20 mouse cellular contexts compared by ENCODE assay signal in genomic region chr2:128928446-128928845, GRCm38 (mm10). TPM values are rescaled to one million over a fixed set of nuclear protein-coding genes. Genes with fewer than 3 reads are reported as not detected.
DNase-seq lines count a peak whose midpoint lies in the region; ATAC-seq and TF ChIP-seq lines count a peak whose summit lies in the region.
"Had no signal": no experiment of that assay in that cellular context is flagged by ENCODE, and none has a peak within 500 bp of the region (broad histone marks: within the 10 kb centered on the region; RNA-seq: fewer than 3 reads in every experiment).

No protein-coding gene starts in this region.

- peaks cover 27% of the 10 kb centered on the region for H3K36me3 ChIP-seq in midbrain, postnatal 0 days (ENCODE audit: insufficient read depth, low read length)

- H3K27ac ChIP-seq in midbrain, postnatal 0 days (ENCODE audit: low read depth, low read length): no peak overlapping the region
- H3K27ac ChIP-seq: embryonic facial prominence, embryonic 15.5 days; forebrain, embryonic 15.5 days; hindbrain, embryonic 15.5 days had no signal

- no peak for TF ChIP-seq CTCF in midbrain, postnatal 0 days (IDR thresholded peaks at IDR 0.05)

- no peaks in the 10 kb centered on the region for H3K4me1 ChIP-seq in midbrain, postnatal 0 days (ENCODE audit: insufficient read depth, low read length)
- H3K4me1 ChIP-seq: embryonic facial prominence, embryonic 15.5 days; forebrain, embryonic 15.5 days; heart, embryonic 12.5 days; hindbrain, embryonic 15.5 days had no signal

- DNase-seq in frontal cortex, postnatal 14 days (ENCODE audit: low spot score in 2 of 2): no peak
- peak; percentile 48 for DNase-seq in CD4-positive helper T cell, adult 2 months (ENCODE audit: low read depth, low spot score)
- peak; percentile 22 for DNase-seq in telencephalon, adult 2 months (ENCODE audit: low read depth, low spot score)
- peak; percentile 54 for DNase-seq in thymus, postnatal 14 days
- no peak for DNase-seq in midbrain, postnatal 0 days (ENCODE audit: low spot score)
- DNase-seq in layer of hippocampus, adult 9-11 months: no peak
- DNase-seq: adrenal gland, postnatal 14 days; B cell, adult 2 months; cerebellum, adult 18-20 months; cerebellum, adult 9-11 months; cerebellum, postnatal 36 days; gastrocnemius, postnatal 14 days; heart, postnatal 36 days had no signal

- no peak overlapping the region for H3K4me3 ChIP-seq in midbrain, postnatal 0 days (ENCODE audit: low read depth, low read length)
- H3K4me3 ChIP-seq: embryonic facial prominence, embryonic 15.5 days; forebrain, embryonic 15.5 days; heart, embryonic 12.5 days; hindbrain, embryonic 15.5 days had no signal

- no peak overlapping the region for H3K9ac ChIP-seq in midbrain, postnatal 0 days (replicated peaks; ENCODE audit: low read length, poor library complexity, severe bottlenecking)
- H3K9ac ChIP-seq: embryonic facial prominence, embryonic 15.5 days; forebrain, embryonic 15.5 days; heart, embryonic 12.5 days; hindbrain, embryonic 15.5 days had no signal

- H3K27me3 ChIP-seq in midbrain, postnatal 0 days (ENCODE audit: insufficient read depth, low read length): no peaks in the 10 kb centered on the region
- H3K27me3 ChIP-seq: embryonic facial prominence, embryonic 15.5 days; forebrain, embryonic 15.5 days; heart, embryonic 12.5 days; hindbrain, embryonic 15.5 days had no signal

- ATAC-seq in frontal cortex, adult (ENCODE audit: low TSS enrichment): peak; percentile 44; the same call in 1 of the 2 replicates
- no peak for ATAC-seq in midbrain, postnatal 0 days (ENCODE audit: low FRiP score)
- no peak for ATAC-seq in monocyte, adult 5-6 weeks (replicated peaks; ENCODE audit: insufficient number of reproducible peaks, low FRiP score, low TSS enrichment, poor library complexity, severe bottlenecking)
- ATAC-seq: activated CD4-positive, CD25-positive, alpha-beta regulatory T cell, adult 4 months; forebrain, embryonic 15.5 days had no signal

- no peaks in the 10 kb centered on the region for H3K9me3 ChIP-seq in midbrain, postnatal 0 days (ENCODE audit: low read length)
- H3K9me3 ChIP-seq: embryonic facial prominence, embryonic 15.5 days; forebrain, embryonic 15.5 days; heart, embryonic 12.5 days; hindbrain, embryonic 15.5 days had no signal

- 92% methylated on average over 3 of the region's 3 CpGs for WGBS in midbrain, postnatal 0 days

- no peak overlapping the region for H3K4me2 ChIP-seq in midbrain, postnatal 0 days (ENCODE audit: low read depth, low read length, poor library complexity, severe bottlenecking)
- H3K4me2 ChIP-seq: embryonic facial prominence, embryonic 15.5 days; forebrain, embryonic 15.5 days; heart, embryonic 12.5 days; hindbrain, embryonic 15.5 days had no signal

RNA-seq across cellular contexts. Expression of gene Zc3h8, which starts 15.4 kb away (rescaled TPM):
- total RNA-seq in midbrain, postnatal 0 days (2014; rRNA removed): 3.5 and 5.0 TPM in 2 replicates
- 14.7 and 15.5 TPM in 2 replicates for polyA plus RNA-seq in midbrain, postnatal 0 days (2015; fragmentation: Nextera tagmentation; extraction: Ambion mirVana)
- total RNA-seq in monocyte, adult 5-6 weeks (2017): 5.2 to 11.2 TPM (median 8.0 TPM) in 3 replicates

RNA-seq across cellular contexts. Expression of gene Zc3h6, which starts 38.8 kb away (rescaled TPM):
- total RNA-seq in midbrain, postnatal 0 days (2014; rRNA removed): 6.8 and 8.9 TPM in 2 replicates
- polyA plus RNA-seq in midbrain, postnatal 0 days (2015; fragmentation: Nextera tagmentation; extraction: Ambion mirVana): 4.8 and 5.9 TPM in 2 replicates
- total RNA-seq in monocyte, adult 5-6 weeks (2017): 2.5 to 6.3 TPM (median 4.4 TPM) in 3 replicates

RNA-seq across cellular contexts. Expression of gene Gm10762, which starts 39.1 kb away (rescaled TPM):
- total RNA-seq in midbrain, postnatal 0 days (2014; rRNA removed): 26.6 and 29.8 TPM in 2 replicates
- 14.9 and 18.2 TPM in 2 replicates for polyA plus RNA-seq in midbrain, postnatal 0 days (2015; fragmentation: Nextera tagmentation; extraction: Ambion mirVana)
- 1.5 to 2.6 TPM in 2 of 3 replicates, not detected in the other for total RNA-seq in monocyte, adult 5-6 weeks (2017)

Comparison
In these comparisons a context has a peak if more than half of its experiments do, and no peak if none do; other contexts are left out.
1. DNase-seq: peak in CD4-positive helper T cell, adult 2 months (single experiment), telencephalon, adult 2 months (single experiment) and thymus, postnatal 14 days (single experiment); none in frontal cortex, postnatal 14 days (0 of 2), midbrain, postnatal 0 days (single experiment) and layer of hippocampus, adult 9-11 months (single experiment).